Mouse (Mus musculus) C2C12 (cell line): ENCODE measurements at regions not wholly inside any gene's neighbourhood (a gene's known extent, or its start where the extent isn't known, plus 50 kb on each side); places are given as distances from the start of the nearest gene placed in this dataset.

ENCODE experiments used
- H3K27me3 ChIP-seq: one replicate; pipeline ENCODE4 v1.6.1; 2011; ENCODE audit not compliant: control insufficient read depth, insufficient read depth, insufficient read length
- H3K36me3 ChIP-seq: one replicate; pipeline ENCODE4 v1.6.1; 2011; ENCODE audit not compliant: control insufficient read depth, insufficient read depth
- H3K4me3 ChIP-seq: one replicate; pipeline ENCODE4 v1.5.1; 2011; ENCODE audit warnings: mild to moderate bottlenecking, control low read depth; ENCODE audit not compliant: poor library complexity, insufficient read depth, severe bottlenecking
- H3K79me2 ChIP-seq: one replicate; pipeline ENCODE4 v1.6.1; 2011; ENCODE audit not compliant: control insufficient read depth, insufficient read depth
- H3K79me3 ChIP-seq: one replicate; pipeline ENCODE4 v1.6.1; 2011; ENCODE audit warnings: low read depth, control low read depth
- H3ac ChIP-seq: one replicate; pipeline ENCODE3; 2011; ENCODE audit warnings: low read depth; ENCODE audit not compliant: control insufficient read depth, insufficient read length
- CEBPB ChIP-seq: IDR thresholded peaks from one replicate; pipeline ENCODE4 v1.6.1; 2011; ENCODE audit warnings: low read depth, mild to moderate bottlenecking, control low read depth, moderate library complexity
- CTCF ChIP-seq: IDR thresholded peaks from one replicate; pipeline ENCODE4 v1.5.1; 2011; ENCODE audit not compliant: control insufficient read depth, insufficient read depth, insufficient read length
- FOSL1 ChIP-seq: IDR thresholded peaks from one replicate; pipeline ENCODE4 v1.8.0; 2011; ENCODE audit warnings: mild to moderate bottlenecking, low read length; ENCODE audit not compliant: poor library complexity, insufficient read depth, severe bottlenecking
- MAX ChIP-seq: IDR thresholded peaks from one replicate; pipeline ENCODE4 v1.6.1; 2011; ENCODE audit warnings: mild to moderate bottlenecking, control low read depth
- MYOD1 ChIP-seq: IDR thresholded peaks from one replicate; pipeline ENCODE4 v1.6.1; 2011; ENCODE audit warnings: low read depth; ENCODE audit not compliant: control insufficient read depth, insufficient read length
- MYOG ChIP-seq: IDR thresholded peaks from one replicate; pipeline ENCODE4 v1.6.1; 2011; ENCODE audit not compliant: control insufficient read depth, insufficient read length; ENCODE audit errors: extremely low read depth
- USF1 ChIP-seq: IDR thresholded peaks from one replicate; pipeline ENCODE4 v1.6.1; 2011; ENCODE audit warnings: low read depth, mild to moderate bottlenecking, control low read depth, moderate library complexity

- no peak for TF ChIP-seq MYOD1
- TF ChIP-seq CEBPB, result no peak
- no peak for TF ChIP-seq MAX
- no peak for TF ChIP-seq FOSL1
- TF ChIP-seq CTCF, result no peak
- no peak for TF ChIP-seq MYOG
- TF ChIP-seq USF1, result no peak
- H3K27me3 ChIP-seq, result no peaks in the 10 kb centered on the region
- H3K36me3 ChIP-seq, result no peaks in the 10 kb centered on the region
- H3K79me2 ChIP-seq, result no peaks in the 10 kb centered on the region
- no peaks in the 10 kb centered on the region for H3K79me3 ChIP-seq
- H3ac ChIP-seq, result no peak overlapping the region
- no peak overlapping the region for H3K4me3 ChIP-seq
Measured at GRCm38 (mm10) chr1:186182498-186183203, 65.5 kb upstream of the Lyplal1 start.

- TF ChIP-seq USF1, result no peak
- TF ChIP-seq CTCF, result no peak
- TF ChIP-seq MAX, result no peak
- TF ChIP-seq MYOG, result no peak
- no peak for TF ChIP-seq CEBPB
- no peak for TF ChIP-seq MYOD1
- no peak for TF ChIP-seq FOSL1
- Histone ChIP-seq H3K27me3 (no peaks in the 10 kb centered on the region), H3K36me3 (no peaks in the 10 kb centered on the region), H3ac (no peak overlapping the region), H3K4me3 (no peak overlapping the region), H3K79me2 (no peaks in the 10 kb centered on the region), H3K79me3 (no peaks in the 10 kb centered on the region)
Measured at GRCm38 (mm10) chr1:186177019-186177418, 59.9 kb upstream of the Lyplal1 start.

- no peaks in the 10 kb centered on the region for H3K79me3 ChIP-seq
- TF ChIP-seq MYOD1 (no peak), MAX (no peak), FOSL1 (no peak), CEBPB (no peak), MYOG (no peak), CTCF (no peak), USF1 (no peak)
- no peaks in the 10 kb centered on the region for H3K36me3 ChIP-seq
- H3K27me3 ChIP-seq, result no peaks in the 10 kb centered on the region
- H3ac ChIP-seq, result no peak overlapping the region
- H3K79me2 ChIP-seq, result no peaks in the 10 kb centered on the region
- no peak overlapping the region for H3K4me3 ChIP-seq
Measured at GRCm38 (mm10) chr1:186173472-186174014, 56.4 kb upstream of the Lyplal1 start.

- no peaks in the 10 kb centered on the region for H3K79me2 ChIP-seq
- no peaks in the 10 kb centered on the region for H3K27me3 ChIP-seq
- TF ChIP-seq MAX (no peak), USF1 (no peak), MYOG (no peak), FOSL1 (no peak)
- H3K79me3 ChIP-seq, result no peaks in the 10 kb centered on the region
- no peak overlapping the region for H3K4me3 ChIP-seq
- no peak overlapping the region for H3ac ChIP-seq
- H3K36me3 ChIP-seq, result no peaks in the 10 kb centered on the region
Measured at GRCm38 (mm10) chr1:186171691-186172090, 54.6 kb upstream of the Lyplal1 start.
